Mouse (Mus musculus) MEL-GATA-1-ER (cell line): Measurements from ENCODE around the gene Galnt6.
A peak's percentile ranks its signal among the peaks of the same experiment; 100 is the strongest.

Experiments used
- DNase-seq: peaks from one replicate; pipeline ENCODE4 v3.0.0-alpha.2; 2012; ENCODE audit warnings: low read depth; ENCODE audit errors: extremely low read depth

The Galnt6 gene

GRCm38 (mm10) chr15:100664813-100665274, 64.3 kb downstream of the Galnt6 start:
- DNase-seq, result peak; percentile 74

DNA sequence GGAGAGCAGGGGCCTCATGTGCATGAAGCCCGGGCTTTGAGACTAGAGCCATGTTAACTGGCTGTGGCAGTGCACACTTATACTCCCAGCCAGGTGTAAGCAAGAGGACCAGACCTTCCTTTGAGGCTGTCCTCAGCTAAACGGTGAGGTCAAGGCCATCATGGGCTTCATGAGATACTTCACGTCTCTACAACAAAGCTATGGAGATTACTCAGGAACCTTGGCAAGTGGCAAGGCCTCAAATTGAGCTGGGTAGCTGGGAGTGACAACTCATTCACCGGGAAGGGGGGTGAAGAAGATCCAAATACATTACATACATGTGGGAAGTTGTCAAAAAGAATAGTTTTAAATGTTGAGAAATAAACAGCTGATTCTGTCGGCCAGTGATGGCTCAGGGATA, 68.4 kb downstream of the Galnt6 start:
- DNase-seq, result no peak

DNA sequence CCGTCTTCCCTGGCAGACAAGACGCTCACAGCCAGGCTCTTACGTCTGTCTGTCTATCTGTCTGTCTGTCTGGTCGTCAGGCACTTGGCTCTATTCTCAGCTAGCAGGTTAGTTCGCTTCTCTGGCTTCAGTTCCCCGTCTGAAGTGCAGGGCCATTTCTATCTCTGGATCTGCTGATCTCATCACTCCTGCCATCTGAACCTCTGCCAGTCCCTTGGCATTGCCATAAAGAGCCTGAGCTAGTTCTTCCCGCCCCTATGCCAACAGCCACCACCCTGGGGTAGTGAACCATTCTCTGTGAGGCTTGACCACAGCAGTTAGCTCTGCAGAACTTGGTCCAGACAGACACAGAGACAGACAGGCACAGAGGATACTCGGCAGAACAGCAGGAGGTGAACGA, 68.9 kb downstream of the Galnt6 start:
- no peak for DNase-seq

GRCm38 (mm10) chr15:100655201-100655600, 74.0 kb downstream of the Galnt6 start:
- DNase-seq, result no peak

- no peak for DNase-seq
These were observed 74.9 kb downstream of the Galnt6 start for GRCm38 (mm10) chr15:100654271-100654670.

- DNase-seq, result no peak
These were observed 77.6 kb downstream of the Galnt6 start for GRCm38 (mm10) chr15:100651610-100652009.

- no peak for DNase-seq
These were observed 79.1 kb downstream of the Galnt6 start for GRCm38 (mm10) chr15:100650111-100650510.

- no peak for DNase-seq
These were observed 83.0 kb downstream of the Galnt6 start for GRCm38 (mm10) chr15:100646161-100646560.

- no peak for DNase-seq
These were observed 86.7 kb downstream of the Galnt6 start for GRCm38 (mm10) chr15:100642451-100642850.
